14 mouse cellular contexts compared by ENCODE assay signal in the genomic region with DNA sequence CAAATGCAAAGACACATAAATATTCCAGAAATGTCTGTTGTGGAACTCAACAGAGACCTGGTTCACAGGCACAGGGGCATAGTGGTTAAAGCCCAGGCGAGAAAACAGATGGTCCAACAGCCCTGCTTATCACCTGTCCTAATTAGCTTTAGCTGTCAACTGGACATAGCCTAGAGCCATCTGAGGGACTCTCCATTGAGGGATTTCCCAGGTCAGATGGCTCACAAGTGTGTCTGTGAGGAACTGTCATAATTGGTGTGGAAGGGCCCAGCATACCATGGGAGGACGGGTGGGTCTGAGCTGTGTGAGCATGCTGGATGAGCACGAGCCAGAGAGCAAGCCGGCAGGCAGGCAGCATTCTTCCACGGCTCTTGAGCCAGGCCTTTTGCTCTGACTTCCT.
DNase-seq lines count a peak whose midpoint lies in the region; ATAC-seq and TF ChIP-seq lines count a peak whose summit lies in the region.
"Had no signal": no experiment of that assay in that cellular context is flagged by ENCODE, and none has a peak within 500 bp of the region (broad histone marks: within the 10 kb centered on the region; RNA-seq: fewer than 3 reads in every experiment).

No protein-coding gene starts in this region.

- no peak overlapping the region for H3K4me3 ChIP-seq in heart, embryonic 13.5 days
- H3K4me3 ChIP-seq in midbrain, embryonic 13.5 days (replicated peaks) = no peak overlapping the region
- H3K4me3 ChIP-seq: intestine, embryonic 15.5 days; liver, embryonic 13.5 days had no signal

- no peak for DNase-seq in heart, postnatal 4 days
- DNase-seq in brain, embryonic 14.5 days (ENCODE audit: low read depth) = peak; percentile 51
- DNase-seq in cerebellum, adult 9-11 months = peak; percentile 65
- no peak for DNase-seq in lung, postnatal 14 days
- no peak for DNase-seq in gastrocnemius, postnatal 10 days
- DNase-seq: adrenal gland, postnatal 25 days; heart, adult 18-20 months; heart, postnatal 14 days; kidney, postnatal 10 days; liver, embryonic 13.5 days; lung, postnatal 10 days had no signal

- ATAC-seq in heart, embryonic 13.5 days (ENCODE audit: extremely low read depth, insufficient number of reproducible peaks, low FRiP score, low TSS enrichment) = peak; percentile 28; the same call in 1 of the 2 replicates
- ATAC-seq in midbrain, embryonic 13.5 days = peak; percentile 49
- ATAC-seq: intestine, embryonic 15.5 days had no signal

- WGBS in heart, embryonic 13.5 days = 29% methylated on average over 5 of the region's 5 CpGs
- WGBS in midbrain, embryonic 13.5 days = 54% methylated on average over 5 of the region's 5 CpGs

- no peak for TF ChIP-seq POLR2A in brain, embryonic 14.5 days (IDR thresholded peaks at IDR 0.05; ENCODE audit: borderline replicate concordance, extremely low read depth, insufficient read depth, insufficient read length, poor library complexity, severe bottlenecking)

- H3K27ac ChIP-seq in heart, embryonic 13.5 days (replicated peaks) = peak overlapping the region; percentile 30
- no peak overlapping the region for H3K27ac ChIP-seq in midbrain, embryonic 13.5 days
- H3K27ac ChIP-seq: intestine, embryonic 15.5 days; liver, embryonic 13.5 days had no signal

- no peak overlapping the region for H3K9ac ChIP-seq in heart, embryonic 13.5 days
- H3K9ac ChIP-seq in midbrain, embryonic 13.5 days (replicated peaks) = no peak overlapping the region
- H3K9ac ChIP-seq: intestine, embryonic 15.5 days; liver, embryonic 13.5 days had no signal

- no peaks in the 10 kb centered on the region for H3K9me3 ChIP-seq in heart, embryonic 13.5 days
- no peaks in the 10 kb centered on the region for H3K9me3 ChIP-seq in midbrain, embryonic 13.5 days
- H3K9me3 ChIP-seq: intestine, embryonic 15.5 days; liver, embryonic 13.5 days had no signal

- H3K36me3 ChIP-seq in heart, embryonic 13.5 days = peaks cover 22% of the 10 kb centered on the region
- H3K36me3 ChIP-seq in midbrain, embryonic 13.5 days = peaks cover 12% of the 10 kb centered on the region; the same call in 1 of the 2 replicates
- H3K36me3 ChIP-seq: liver, embryonic 13.5 days had no signal

- no peaks in the 10 kb centered on the region for H3K27me3 ChIP-seq in heart, embryonic 13.5 days (replicated peaks)
- H3K27me3 ChIP-seq in midbrain, embryonic 13.5 days = no peaks in the 10 kb centered on the region
- H3K27me3 ChIP-seq: intestine, embryonic 15.5 days; liver, embryonic 13.5 days had no signal

- no peak for TF ChIP-seq CTCF in brain, embryonic 14.5 days (IDR thresholded peaks at IDR 0.05; ENCODE audit: borderline replicate concordance, extremely low read depth, insufficient read depth, insufficient read length)

- H3K4me2 ChIP-seq in heart, embryonic 13.5 days = no peak overlapping the region
- H3K4me2 ChIP-seq in midbrain, embryonic 13.5 days (replicated peaks) = no peak overlapping the region
- H3K4me2 ChIP-seq: intestine, embryonic 15.5 days; liver, embryonic 13.5 days had no signal

- peaks cover 61% of the 10 kb centered on the region for H3K4me1 ChIP-seq in heart, embryonic 13.5 days
- H3K4me1 ChIP-seq in midbrain, embryonic 13.5 days (replicated peaks) = peaks cover 46% of the 10 kb centered on the region

Comparison
In these comparisons a context has a peak if more than half of its experiments do, and no peak if none do; other contexts are left out.
1. DNase-seq: peak in brain, embryonic 14.5 days (single experiment) and cerebellum, adult 9-11 months (single experiment); none in heart, postnatal 4 days (single experiment), lung, postnatal 14 days (single experiment) and gastrocnemius, postnatal 10 days (single experiment).